Mouse (Mus musculus) CH12.LX (cell line): Measurements from ENCODE around the gene Slc9b1.

Experiments
- RAD21 ChIP-seq: IDR thresholded peaks from 2 replicates; pipeline ENCODE4 v1.6.1; 2011; ENCODE audit warnings: low read depth, mild to moderate bottlenecking, low read length, improper control_type of control experiment, moderate library complexity
- UBTF ChIP-seq: IDR thresholded peaks from 2 replicates; pipeline ENCODE4 v1.6.1; 2012; ENCODE audit warnings: low read depth, mild to moderate bottlenecking, inconsistent platforms, low read length, improper control_type of control experiment, moderate library complexity

DNA sequence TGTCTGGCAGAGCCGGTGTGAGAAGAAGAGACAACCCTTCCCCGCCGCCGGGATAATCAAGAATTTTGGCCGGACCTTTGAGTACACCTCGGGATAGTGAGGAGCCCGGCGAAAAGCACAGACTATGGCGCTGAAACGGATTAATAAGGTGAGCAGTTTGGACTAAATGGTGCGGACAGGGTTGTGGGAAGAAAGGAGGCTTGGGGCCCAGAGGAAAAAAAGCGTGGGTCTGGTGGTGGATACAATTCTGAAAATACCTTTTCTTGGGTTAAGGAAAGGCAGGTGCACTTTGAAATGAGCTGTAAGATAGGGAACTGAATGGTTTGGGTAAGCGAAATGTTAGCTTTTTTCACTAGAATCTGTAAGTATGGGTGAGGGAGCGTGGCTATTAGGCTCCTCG, 91.8 kb downstream of the Slc9b1 start:
- no peak for TF ChIP-seq RAD21
- TF ChIP-seq UBTF: no peak
